Mouse (Mus musculus) MEL (cell line): Measurements from ENCODE around the gene Atr. TPM values are rescaled to one million over a fixed set of nuclear protein-coding genes. Genes with fewer than 3 reads are reported as not detected.

ENCODE experiments used
- DNase-seq: peaks from one replicate; pipeline ENCODE4 v3.0.0; 2011; ENCODE audit warnings: low read depth, low spot score
- H3K27ac ChIP-seq: 2 replicates; pipeline ENCODE4 v1.5.1; 2012; ENCODE audit warnings: low read depth, mild to moderate bottlenecking, control low read depth, low read length, moderate library complexity; ENCODE audit not compliant: control insufficient read depth
- H3K27me3 ChIP-seq, 2 experiments: fragments of 150-350 bp in 1 of 2; sonication (generic) in 1 of 2; 2 replicates each; pipeline ENCODE4 v1.6.1; 2012; ENCODE audit warnings: low read length in 2 of 2, mild to moderate bottlenecking in 2 of 2, improper control_type of control experiment in 1 of 2, moderate library complexity in 1 of 2; ENCODE audit not compliant: insufficient read depth in 2 of 2, control insufficient read depth in 1 of 2
- H3K36me3 ChIP-seq, 2 experiments: 2 replicates each; pipeline ENCODE4 v1.6.1; 2012 to 2014; ENCODE audit warnings: low read length in 2 of 2, improper control_type of control experiment in 1 of 2, inconsistent platforms in 1 of 2, mild to moderate bottlenecking in 1 of 2; ENCODE audit not compliant: insufficient read depth in 2 of 2, control insufficient read depth in 1 of 2
- H3K4me1 ChIP-seq, 2 experiments: fragments of 150-350 bp in 1 of 2; sonication (generic) in 1 of 2; 2 replicates each; pipeline ENCODE4 v1.6.1; 2012; ENCODE audit warnings: low read length in 2 of 2, improper control_type of control experiment in 1 of 2, mild to moderate bottlenecking in 1 of 2; ENCODE audit not compliant: insufficient read depth in 2 of 2, control insufficient read depth in 1 of 2
- H3K4me3 ChIP-seq, 2 experiments: fragments of 150-350 bp in 1 of 2; sonication (generic) in 1 of 2; 2 replicates each; pipeline ENCODE4 v1.5.1; 2012; ENCODE audit warnings: low read depth in 2 of 2, low read length in 2 of 2, mild to moderate bottlenecking in 2 of 2, moderate library complexity in 2 of 2, control low read depth in 1 of 2, improper control_type of control experiment in 1 of 2; ENCODE audit not compliant: control insufficient read depth in 1 of 2, insufficient read depth in 1 of 2
- H3K79me2 ChIP-seq: 2 replicates; pipeline ENCODE4 v1.6.1; 2012; ENCODE audit warnings: mild to moderate bottlenecking, low read length, moderate library complexity; ENCODE audit not compliant: control insufficient read depth, poor library complexity, insufficient read depth
- H3K9ac ChIP-seq: 2 replicates; pipeline ENCODE4 v1.6.1; 2012; ENCODE audit warnings: low read depth, mild to moderate bottlenecking, control low read depth, low read length, moderate library complexity; ENCODE audit not compliant: control insufficient read depth, poor library complexity, severe bottlenecking
- H3K9me3 ChIP-seq: fragments of 150-350 bp; sonication (generic); replicated peaks from 2 replicates; pipeline ENCODE4 v1.6.1; 2012; ENCODE audit warnings: mild to moderate bottlenecking, low read length, improper control_type of control experiment, moderate library complexity; ENCODE audit not compliant: insufficient read depth
- CHD1 ChIP-seq: IDR thresholded peaks from 2 replicates; pipeline ENCODE4 v1.6.1; 2012; ENCODE audit warnings: low read depth, mild to moderate bottlenecking, inconsistent platforms, low read length, improper control_type of control experiment
- CHD2 ChIP-seq: IDR thresholded peaks from 2 replicates; pipeline ENCODE4 v1.6.1; 2011; ENCODE audit warnings: low read length, improper control_type of control experiment
- CTCF ChIP-seq, 3 experiments: IDR thresholded peaks in 2 of 3; conservative IDR thresholded peaks in 1 of 3; 2 replicates each; pipeline ENCODE4 v1.5.1; 2011 to 2012; ENCODE audit warnings: low read length in 3 of 3, low read depth in 2 of 3, mild to moderate bottlenecking in 2 of 3, improper control_type of control experiment in 1 of 3, inconsistent platforms in 1 of 3, mixed read lengths in 1 of 3, moderate library complexity in 1 of 3; ENCODE audit not compliant: control insufficient read depth in 1 of 3, insufficient read depth in 1 of 3, poor library complexity in 1 of 3, severe bottlenecking in 1 of 3
- ELF1 ChIP-seq: IDR thresholded peaks from 2 replicates; pipeline ENCODE4 v1.6.1; 2014; ENCODE audit warnings: low read depth, mild to moderate bottlenecking, inconsistent platforms, low read length, improper control_type of control experiment, moderate library complexity
- EP300 ChIP-seq, 2 experiments: IDR thresholded peaks; 2 replicates each; pipeline ENCODE4 v1.6.1; 2011; ENCODE audit warnings: improper control_type of control experiment in 2 of 2, low read length in 2 of 2, low read depth in 1 of 2, mild to moderate bottlenecking in 1 of 2
- ETS1 ChIP-seq: IDR thresholded peaks from 2 replicates; pipeline ENCODE4 v1.6.1; 2012; ENCODE audit warnings: low read depth, mild to moderate bottlenecking, inconsistent platforms, low read length, improper control_type of control experiment, moderate library complexity
- GATA1 ChIP-seq: IDR thresholded peaks from 2 replicates; pipeline ENCODE4 v1.6.1; 2011; ENCODE audit warnings: low read depth, low read length, improper control_type of control experiment
- HCFC1 ChIP-seq: IDR thresholded peaks from 2 replicates; pipeline ENCODE4 v1.6.1; 2012; ENCODE audit warnings: low read depth, mild to moderate bottlenecking, inconsistent platforms, low read length, improper control_type of control experiment, moderate library complexity
- JUND ChIP-seq: IDR thresholded peaks from 2 replicates; pipeline ENCODE4 v1.6.1; 2011; ENCODE audit warnings: low read depth, mild to moderate bottlenecking, improper control_type of control experiment, low read length
- MAFK ChIP-seq: IDR thresholded peaks from 2 replicates; pipeline ENCODE4 v1.6.1; 2011; ENCODE audit warnings: low read depth, mild to moderate bottlenecking, low read length, improper control_type of control experiment, borderline replicate concordance
- MAZ ChIP-seq: IDR thresholded peaks from 2 replicates; pipeline ENCODE4 v1.6.1; 2012; ENCODE audit warnings: low read depth, mild to moderate bottlenecking, inconsistent platforms, low read length, improper control_type of control experiment
- MEF2A ChIP-seq: IDR thresholded peaks from 2 replicates; pipeline ENCODE4 v1.6.1; 2014; ENCODE audit warnings: low read depth, mild to moderate bottlenecking, inconsistent platforms, low read length, improper control_type of control experiment; ENCODE audit not compliant: poor library complexity, insufficient replicate concordance, severe bottlenecking; ENCODE audit errors: extremely low read depth
- MYB ChIP-seq: IDR thresholded peaks from 2 replicates; pipeline ENCODE4 v1.6.1; 2011; ENCODE audit warnings: mild to moderate bottlenecking, low read depth, low read length, improper control_type of control experiment
- NELFE ChIP-seq: IDR thresholded peaks from 2 replicates; pipeline ENCODE4 v1.6.1; 2011; ENCODE audit warnings: low read depth, low read length, improper control_type of control experiment
- POLR2AphosphoS2 ChIP-seq: IDR thresholded peaks from 2 replicates; pipeline ENCODE4 v1.6.1; 2011; ENCODE audit warnings: low read length, improper control_type of control experiment
- POLR2AphosphoS5 ChIP-seq: IDR thresholded peaks from 2 replicates; pipeline ENCODE4 v1.6.1; 2012; ENCODE audit warnings: low read depth, borderline replicate concordance, mild to moderate bottlenecking, inconsistent platforms, low read length, moderate library complexity, mixed read lengths
- RAD21 ChIP-seq: IDR thresholded peaks from 2 replicates; pipeline ENCODE4 v1.6.1; 2011; ENCODE audit warnings: mild to moderate bottlenecking, low read depth, low read length, improper control_type of control experiment
- RCOR1 ChIP-seq: IDR thresholded peaks from 2 replicates; pipeline ENCODE4 v1.6.1; 2012; ENCODE audit warnings: low read depth, mild to moderate bottlenecking, inconsistent platforms, low read length, improper control_type of control experiment
- SIN3A ChIP-seq: IDR thresholded peaks from 2 replicates; pipeline ENCODE4 v1.6.1; 2012; ENCODE audit warnings: low read length, improper control_type of control experiment, inconsistent platforms
- TBP ChIP-seq: IDR thresholded peaks from 2 replicates; pipeline ENCODE4 v1.8.0; 2011; ENCODE audit warnings: low read depth, low read length, improper control_type of control experiment
- TCF12 ChIP-seq: IDR thresholded peaks from 2 replicates; pipeline ENCODE4 v1.6.1; 2014; ENCODE audit warnings: low read depth, mild to moderate bottlenecking, inconsistent platforms, low read length, improper control_type of control experiment, moderate library complexity
- USF1 ChIP-seq: IDR thresholded peaks from 2 replicates; pipeline ENCODE4 v1.6.1; 2014; ENCODE audit warnings: low read depth, mild to moderate bottlenecking, inconsistent platforms, low read length, improper control_type of control experiment, moderate library complexity
- ZC3H11A ChIP-seq: IDR thresholded peaks from 2 replicates; pipeline ENCODE4 v1.6.1; 2012; ENCODE audit warnings: low read depth, mild to moderate bottlenecking, inconsistent platforms, low read length, improper control_type of control experiment
- ZKSCAN1 ChIP-seq: IDR thresholded peaks from 2 replicates; pipeline ENCODE4 v1.6.1; 2012; ENCODE audit warnings: low read depth, mild to moderate bottlenecking, inconsistent platforms, low read length, improper control_type of control experiment, moderate library complexity
- ZNF384 ChIP-seq: IDR thresholded peaks from 2 replicates; pipeline ENCODE4 v1.6.1; 2012; ENCODE audit warnings: low read depth, mild to moderate bottlenecking, inconsistent platforms, low read length, improper control_type of control experiment
- polyA plus RNA-seq, 2 experiments: library from polyadenylated mRNA; stranded (reverse) in 1 of 2; unstranded in 1 of 2; fragments of >175 nt in 1 of 2; fragments of >200 nt in 1 of 2; gene quantifications; 2 replicates each; pipeline versions ENCODE4 v1.2.1 to v1.2.4; 2012; ENCODE audit warnings: low replicate concordance in 2 of 2, low read depth in 1 of 2; ENCODE audit not compliant: insufficient read length in 2 of 2, insufficient read depth in 1 of 2, missing spikeins in 1 of 2
- total RNA-seq: library from RNA; depleted of rRNA; stranded (reverse); fragments of 300-350 nt; gene quantifications from 2 replicates; pipeline ENCODE4 v1.2.3, GENCODE M21; 2012

Atr gene
- total and polyA plus RNA-seq, 3 experiments = 12.2 to 19.6 TPM; not detected in 1

DNA sequence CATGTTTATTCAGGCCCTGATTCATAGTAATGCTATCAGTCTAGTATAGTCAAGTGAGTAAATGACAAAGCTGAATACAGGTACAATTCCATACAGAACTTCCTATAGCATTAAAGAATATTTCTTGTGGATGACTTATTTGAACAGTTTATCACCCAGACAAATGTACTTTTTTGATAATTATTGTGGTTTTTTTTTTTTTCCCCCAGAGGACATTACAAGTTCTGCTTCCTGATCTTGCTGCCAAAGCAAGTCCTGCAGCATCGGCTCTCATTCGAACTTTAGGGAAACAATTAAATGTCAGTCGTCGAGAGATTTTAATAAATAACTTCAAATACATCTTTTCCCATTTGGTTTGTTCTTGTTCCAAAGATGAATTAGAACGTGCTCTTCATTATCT, 20.8 kb downstream of the Atr start:
- H3K4me3 ChIP-seq = no peak overlapping the region; a peak in 1 of 4 replicates
- peaks cover 21% of the 10 kb centered on the region in 2 experiments for H3K36me3 ChIP-seq
- no peaks in the 10 kb centered on the region for H3K27me3 ChIP-seq
- peak; percentile 63 for DNase-seq
- peaks cover 3 to 13% of the 10 kb centered on the region in 2 experiments; a peak in 3 of 4 replicates for H3K4me1 ChIP-seq
- TF ChIP-seq TCF12 (peak; percentile 80), MAFK (0 out of 2 replicates have a peak, but pooled peaks have one; percentile 24), SIN3A (peak; percentile 70), ZNF384 (peak; percentile 98), MEF2A (no peak), HCFC1 (0 out of 2 replicates have a peak, but pooled peaks have one; percentile 14), EP300 (IDR thresholded peaks at IDR 0.05; ENCODE audit: low read depth in 1 of 2, low read length in 2 of 2) (peak; percentile 88 to 91), TBP (no peak), ETS1 (peak; percentile 75; the same call in 1 of the 2 replicates), GATA1 (peak; percentile 81), RCOR1 (peak; percentile 68), ZKSCAN1 (no peak), ELF1 (peak; percentile 68; the same call in 1 of the 2 replicates)
- TF ChIP-seq, all 39 proteins: peak for 10
- Histone ChIP-seq H3K9ac (no peak overlapping the region), H3K27ac (no peak overlapping the region), H3K9me3 (no peaks in the 10 kb centered on the region), H3K79me2 (no peaks in the 10 kb centered on the region)

GRCm38 (mm10) chr9:95882751-95883150, 25.4 kb downstream of the Atr start:
- H3K27ac ChIP-seq = no peak overlapping the region
- no peaks in the 10 kb centered on the region for H3K79me2 ChIP-seq
- DNase-seq = no peak
- no peaks in the 10 kb centered on the region for H3K9me3 ChIP-seq
- no peak overlapping the region for H3K4me3 ChIP-seq
- H3K36me3 ChIP-seq = peaks cover 10 to 27% of the 10 kb centered on the region in 2 experiments
- TF ChIP-seq HCFC1 (no peak), MAFK (no peak), RAD21 (no peak), CTCF (IDR thresholded peaks at IDR 0.05 in 2 of 3, conservative IDR thresholded peaks at IDR 0.05 in 1 of 3; ENCODE audit: control insufficient read depth in 1 of 3, insufficient read depth in 1 of 3, low read depth in 2 of 3, low read length in 3 of 3, poor library complexity in 1 of 3, severe bottlenecking in 1 of 3) (no peak), CHD1 (no peak), JUND (no peak), ZC3H11A (no peak), ZNF384 (no peak), NELFE (no peak), CHD2 (no peak), SIN3A (no peak), EP300 (IDR thresholded peaks at IDR 0.05; ENCODE audit: low read depth in 1 of 2, low read length in 2 of 2) (no peak), MAZ (no peak), USF1 (no peak), TCF12 (no peak), POLR2AphosphoS5 (no peak), MYB (no peak), GATA1 (no peak), TBP (no peak), POLR2AphosphoS2 (no peak)
- H3K27me3 ChIP-seq = no peaks in the 10 kb centered on the region
- H3K4me1 ChIP-seq = peaks cover 2 to 9% of the 10 kb centered on the region in 2 experiments; a peak in 3 of 4 replicates
- no peak overlapping the region for H3K9ac ChIP-seq
